Mouse (Mus musculus) lung, postnatal 0 days (tissue): ENCODE data around the gene Sar1b.
"Not testable (repeated sequence)": the region's sequence is repeated elsewhere in the genome, so short reads cannot be mapped to it uniquely, and the experiment has no call there.

Source experiments
- CTCF ChIP-seq: IDR thresholded peaks from 2 replicates; pipeline ENCODE4 v1.5.1; 2016; ENCODE audit warnings: antibody characterized with exemption, mild to moderate bottlenecking
- EP300 ChIP-seq: IDR thresholded peaks from 2 replicates; pipeline ENCODE4 v1.6.1; 2016; ENCODE audit warnings: antibody characterized with exemption, mild to moderate bottlenecking, control low read depth

GRCm38 (mm10) chr11:51758207-51758606 is 5.3 kb upstream of the Sar1b start:
- TF ChIP-seq CTCF, EP300: not testable (repeated sequence)
